Mouse (Mus musculus): ENCODE measurements around the gene Ncaph. TPM values are rescaled to one million over a fixed set of nuclear protein-coding genes. Genes with fewer than 3 reads are reported as not detected.
"Not testable (repeated sequence)": the region's sequence is repeated elsewhere in the genome, so short reads cannot be mapped to it uniquely, and the experiment has no call there.

The Ncaph gene
- polyA plus RNA-seq, 1 experiment from 2014 or later = 132 TPM

- DNase-seq (ENCODE audit: low spot score) = no peak
- no peak overlapping the region for H3K4me2 ChIP-seq (ENCODE audit: low read depth, low read length)
- no peak for ATAC-seq (replicated peaks; ENCODE audit: insufficient number of reproducible peaks, low FRiP score, low TSS enrichment, low read depth)
- no peaks in the 10 kb centered on the region for H3K36me3 ChIP-seq (replicated peaks; ENCODE audit: control insufficient read depth, insufficient read depth, low read depth, low read length)
- H3K4me1 ChIP-seq (ENCODE audit: control insufficient read depth, insufficient read depth, low read length) = no peaks in the 10 kb centered on the region
- no peaks in the 10 kb centered on the region for H3K9me3 ChIP-seq (replicated peaks; ENCODE audit: control insufficient read depth, low read length)
- no peak overlapping the region for H3K4me3 ChIP-seq (ENCODE audit: low read depth, low read length)
- no peaks in the 10 kb centered on the region for H3K27me3 ChIP-seq (ENCODE audit: control insufficient read depth, insufficient read depth, low read length)
- H3K9ac ChIP-seq (replicated peaks; ENCODE audit: low read length) = no peak overlapping the region
- WGBS = 88% methylated on average over 11 of the region's 11 CpGs
- H3K27ac ChIP-seq (replicated peaks; ENCODE audit: low read depth, low read length) = no peak overlapping the region
These were observed 53.7 kb downstream of the Ncaph start for GRCm38 (mm10) chr2:127079881-127080590.

- H3K4me2 ChIP-seq (ENCODE audit: low read depth, low read length); H3K27me3 ChIP-seq (ENCODE audit: control insufficient read depth, insufficient read depth, low read length); H3K4me3 ChIP-seq (ENCODE audit: low read depth, low read length); H3K36me3 ChIP-seq (replicated peaks; ENCODE audit: control insufficient read depth, insufficient read depth, low read depth, low read length); H3K4me1 ChIP-seq (ENCODE audit: control insufficient read depth, insufficient read depth, low read length); H3K27ac ChIP-seq (replicated peaks; ENCODE audit: low read depth, low read length); DNase-seq (ENCODE audit: low spot score); H3K9me3 ChIP-seq (replicated peaks; ENCODE audit: control insufficient read depth, low read length); H3K9ac ChIP-seq (replicated peaks; ENCODE audit: low read length); ATAC-seq (replicated peaks; ENCODE audit: insufficient number of reproducible peaks, low FRiP score, low TSS enrichment, low read depth): not testable (repeated sequence)
- WGBS = 66% methylated on average over 2 of the region's 2 CpGs
These were observed 54.7 kb downstream of the Ncaph start for GRCm38 (mm10) chr2:127079066-127079465.

DNA sequence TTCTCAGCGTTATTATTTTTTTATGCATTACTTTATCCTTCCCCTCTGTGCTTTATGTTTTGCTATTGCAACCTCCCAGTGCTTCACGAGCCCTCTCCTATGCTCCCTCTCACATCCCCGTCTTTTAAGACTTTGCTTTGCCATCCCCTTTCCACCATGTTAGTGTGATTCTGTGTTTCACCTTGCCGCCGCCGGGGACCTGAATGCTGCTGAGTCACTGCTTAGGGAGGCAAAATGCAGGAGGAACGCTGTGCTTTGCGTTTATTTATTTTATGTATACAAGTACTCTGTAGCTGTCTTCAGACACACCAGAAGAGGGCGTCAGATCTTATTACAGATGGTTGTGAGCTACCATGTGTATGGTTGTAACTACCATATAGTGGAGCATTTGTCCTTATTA lies 56.1 kb downstream of the Ncaph start:
- WGBS = 77% methylated on average over 9 of the region's 9 CpGs
- Histone ChIP-seq H3K4me2 (ENCODE audit: low read depth, low read length) (no peak overlapping the region), H3K4me1 (ENCODE audit: control insufficient read depth, insufficient read depth, low read length) (no peaks in the 10 kb centered on the region), H3K4me3 (ENCODE audit: low read depth, low read length) (no peak overlapping the region), H3K9ac (replicated peaks; ENCODE audit: low read length) (no peak overlapping the region), H3K36me3 (replicated peaks; ENCODE audit: control insufficient read depth, insufficient read depth, low read depth, low read length) (no peaks in the 10 kb centered on the region), H3K9me3 (replicated peaks; ENCODE audit: control insufficient read depth, low read length) (no peaks in the 10 kb centered on the region), H3K27ac (replicated peaks; ENCODE audit: low read depth, low read length) (no peak overlapping the region), H3K27me3 (ENCODE audit: control insufficient read depth, insufficient read depth, low read length) (no peaks in the 10 kb centered on the region)
- DNase-seq (ENCODE audit: low spot score) (no peak), ATAC-seq (replicated peaks; ENCODE audit: insufficient number of reproducible peaks, low FRiP score, low TSS enrichment, low read depth) (no peak)

DNA sequence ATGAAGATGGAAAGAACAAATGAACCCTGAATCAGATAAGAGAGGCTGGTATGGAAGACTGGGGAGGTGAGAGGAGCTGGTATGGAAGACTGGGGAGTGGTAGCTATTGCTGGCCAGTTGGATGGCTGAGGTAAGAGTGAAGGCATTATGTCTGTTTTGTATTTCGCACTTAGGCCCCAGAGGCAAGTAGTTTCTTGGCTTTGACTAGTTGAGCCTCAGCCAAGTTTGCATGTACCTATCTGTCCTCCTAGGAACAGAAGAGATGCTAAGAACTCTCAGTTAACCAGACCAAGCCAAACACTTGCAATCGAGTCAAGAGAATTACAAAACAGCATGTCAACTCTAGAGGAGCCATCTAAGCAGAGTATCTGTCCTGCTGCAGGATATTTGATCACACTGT lies 59.6 kb downstream of the Ncaph start:
- Histone ChIP-seq H3K9ac (replicated peaks; ENCODE audit: low read length) (no peak overlapping the region), H3K4me1 (ENCODE audit: control insufficient read depth, insufficient read depth, low read length) (peaks cover 2% of the 10 kb centered on the region; the same call in 1 of the 2 replicates), H3K27me3 (ENCODE audit: control insufficient read depth, insufficient read depth, low read length) (no peaks in the 10 kb centered on the region), H3K4me3 (ENCODE audit: low read depth, low read length) (no peak overlapping the region), H3K36me3 (replicated peaks; ENCODE audit: control insufficient read depth, insufficient read depth, low read depth, low read length) (no peaks in the 10 kb centered on the region), H3K9me3 (replicated peaks; ENCODE audit: control insufficient read depth, low read length) (no peaks in the 10 kb centered on the region), H3K4me2 (ENCODE audit: low read depth, low read length) (no peak overlapping the region), H3K27ac (replicated peaks; ENCODE audit: low read depth, low read length) (no peak overlapping the region)
- 100% methylated on average over 2 of the region's 2 CpGs for WGBS
- no peak for ATAC-seq (replicated peaks; ENCODE audit: insufficient number of reproducible peaks, low FRiP score, low TSS enrichment, low read depth)
- DNase-seq (ENCODE audit: low spot score) = no peak

DNA sequence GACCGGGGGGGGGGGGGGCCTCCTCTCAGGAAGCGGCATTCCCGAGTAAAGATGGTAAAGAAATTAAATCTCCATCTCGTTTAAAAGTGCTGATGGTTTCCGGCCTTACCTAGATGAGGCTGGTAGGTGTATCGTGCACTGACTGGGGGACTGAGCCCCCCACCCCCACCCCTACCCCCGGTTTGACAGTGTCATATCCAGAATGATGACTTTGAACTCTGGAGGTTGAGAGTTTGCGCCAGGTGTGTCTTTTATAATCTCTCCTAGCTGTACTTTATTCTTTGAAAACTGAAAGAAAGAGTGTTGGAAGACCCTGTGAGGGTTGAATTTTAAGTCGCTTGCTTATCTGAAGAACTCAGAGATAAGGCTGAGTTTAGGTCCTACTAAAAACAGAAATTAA lies 62.9 kb downstream of the Ncaph start:
- H3K9ac ChIP-seq (replicated peaks; ENCODE audit: low read length) = peak overlapping the region; percentile 80

GRCm38 (mm10) chr2:127070435-127070841 lies 63.3 kb downstream of the Ncaph start, which contains the start of gene Blvra:
Blvra (plus strand) TSS chr2:127070665.
- peak within 1 kb of the TSS; percentile 80 for H3K9ac ChIP-seq (replicated peaks; ENCODE audit: low read length)
- no peak within 1 kb of the TSS for H3K27ac ChIP-seq (replicated peaks; ENCODE audit: low read depth, low read length)
- H3K4me2 ChIP-seq (ENCODE audit: low read depth, low read length) = peak within 1 kb of the TSS; percentile 54
- H3K36me3 ChIP-seq (replicated peaks; ENCODE audit: control insufficient read depth, insufficient read depth, low read depth, low read length) = no peaks in the 10 kb centered on the region
- H3K4me1 ChIP-seq (ENCODE audit: control insufficient read depth, insufficient read depth, low read length) = peaks cover 2% of the 10 kb centered on the region; the same call in 1 of the 2 replicates
- H3K9me3 ChIP-seq (replicated peaks; ENCODE audit: control insufficient read depth, low read length) = no peaks in the 10 kb centered on the region
- ATAC-seq (replicated peaks; ENCODE audit: insufficient number of reproducible peaks, low FRiP score, low TSS enrichment, low read depth) (peak; percentile 98), DNase-seq (ENCODE audit: low spot score) (peak; percentile 96)
- no peaks in the 10 kb centered on the region for H3K27me3 ChIP-seq (ENCODE audit: control insufficient read depth, insufficient read depth, low read length)
- H3K4me3 ChIP-seq (ENCODE audit: low read depth, low read length) = peak within 1 kb of the TSS; percentile 53
- under 1% methylated on average over 32 of the region's 32 CpGs for WGBS

More for the DNA sequence above, 62.9 kb downstream of the Ncaph start:
- H3K36me3 ChIP-seq (replicated peaks; ENCODE audit: control insufficient read depth, insufficient read depth, low read depth, low read length) = no peaks in the 10 kb centered on the region
- 15% methylated on average over 8 of the region's 9 CpGs for WGBS
- peaks cover 2% of the 10 kb centered on the region; the same call in 1 of the 2 replicates for H3K4me1 ChIP-seq (ENCODE audit: control insufficient read depth, insufficient read depth, low read length)
- H3K27me3 ChIP-seq (ENCODE audit: control insufficient read depth, insufficient read depth, low read length) = no peaks in the 10 kb centered on the region
- peak overlapping the region; percentile 26 for H3K4me2 ChIP-seq (ENCODE audit: low read depth, low read length)
- H3K9me3 ChIP-seq (replicated peaks; ENCODE audit: control insufficient read depth, low read length) = no peaks in the 10 kb centered on the region
- no peak overlapping the region for H3K27ac ChIP-seq (replicated peaks; ENCODE audit: low read depth, low read length)
- ATAC-seq (replicated peaks; ENCODE audit: insufficient number of reproducible peaks, low FRiP score, low TSS enrichment, low read depth) (peak; percentile 7; the same call in 1 of the 2 replicates), DNase-seq (ENCODE audit: low spot score) (no peak)
- peak overlapping the region; percentile 53 for H3K4me3 ChIP-seq (ENCODE audit: low read depth, low read length)

GRCm38 (mm10) chr2:127069781-127070434 lies 63.8 kb downstream of the Ncaph start:
- Histone ChIP-seq H3K36me3 (replicated peaks; ENCODE audit: control insufficient read depth, insufficient read depth, low read depth, low read length) (no peaks in the 10 kb centered on the region), H3K9ac (replicated peaks; ENCODE audit: low read length) (peak overlapping the region; percentile 52), H3K27me3 (ENCODE audit: control insufficient read depth, insufficient read depth, low read length) (no peaks in the 10 kb centered on the region), H3K9me3 (replicated peaks; ENCODE audit: control insufficient read depth, low read length) (no peaks in the 10 kb centered on the region), H3K4me2 (ENCODE audit: low read depth, low read length) (peak overlapping the region; percentile 54), H3K27ac (replicated peaks; ENCODE audit: low read depth, low read length) (no peak overlapping the region), H3K4me3 (ENCODE audit: low read depth, low read length) (peak overlapping the region; percentile 53), H3K4me1 (ENCODE audit: control insufficient read depth, insufficient read depth, low read length) (peaks cover 2% of the 10 kb centered on the region; the same call in 1 of the 2 replicates)
- 11% methylated on average over 11 of the region's 11 CpGs for WGBS
- DNase-seq (ENCODE audit: low spot score) (peak; percentile 40), ATAC-seq (replicated peaks; ENCODE audit: insufficient number of reproducible peaks, low FRiP score, low TSS enrichment, low read depth) (peak; percentile 19; the same call in 1 of the 2 replicates)

DNA sequence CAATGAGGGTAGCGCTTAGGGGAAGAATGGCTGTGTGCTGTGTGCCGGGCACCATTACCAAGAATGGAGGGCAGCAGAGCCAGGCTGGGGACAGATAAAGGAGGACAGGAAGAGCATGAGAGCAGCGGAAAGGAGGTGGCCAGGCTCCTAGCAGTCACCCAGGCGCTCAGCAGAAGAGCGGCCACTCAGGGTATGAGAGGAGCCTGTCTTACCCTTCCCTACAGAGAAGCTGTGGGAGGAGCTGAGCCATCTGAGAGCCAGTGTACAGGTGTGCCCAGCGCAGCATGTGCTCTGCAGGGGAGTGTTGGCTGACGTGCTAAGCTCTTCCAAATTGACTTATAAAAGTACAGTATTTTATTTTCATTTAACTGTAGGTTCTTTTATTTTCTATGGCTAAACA lies 64.9 kb downstream of the Ncaph start:
- Histone ChIP-seq H3K9me3 (replicated peaks; ENCODE audit: control insufficient read depth, low read length) (no peaks in the 10 kb centered on the region), H3K27me3 (ENCODE audit: control insufficient read depth, insufficient read depth, low read length) (no peaks in the 10 kb centered on the region), H3K4me1 (ENCODE audit: control insufficient read depth, insufficient read depth, low read length) (peaks cover 2% of the 10 kb centered on the region; the same call in 1 of the 2 replicates), H3K36me3 (replicated peaks; ENCODE audit: control insufficient read depth, insufficient read depth, low read depth, low read length) (no peaks in the 10 kb centered on the region), H3K9ac (replicated peaks; ENCODE audit: low read length) (no peak overlapping the region), H3K27ac (replicated peaks; ENCODE audit: low read depth, low read length) (no peak overlapping the region), H3K4me3 (ENCODE audit: low read depth, low read length) (no peak overlapping the region), H3K4me2 (ENCODE audit: low read depth, low read length) (no peak overlapping the region)
- 79% methylated on average over 7 of the region's 7 CpGs for WGBS
- ATAC-seq (replicated peaks; ENCODE audit: insufficient number of reproducible peaks, low FRiP score, low TSS enrichment, low read depth) = no peak
- no peak for DNase-seq (ENCODE audit: low spot score)

Measured in embryonic facial prominence, embryonic 11.5 days (tissue).